Mouse (Mus musculus) liver, embryonic 14.5 days (tissue): Measurements from ENCODE around the gene Gm21983.

Experiments used
- CTCF ChIP-seq: IDR thresholded peaks from 2 replicates; pipeline ENCODE4 v1.5.1; 2016; ENCODE audit warnings: antibody characterized with exemption, low read depth, control low read depth
- EP300 ChIP-seq: IDR thresholded peaks from 2 replicates; pipeline ENCODE4 v1.6.1; 2016; ENCODE audit warnings: antibody characterized with exemption, low read depth

GRCm38 (mm10) chr7:27185986-27186385, 5.1 kb upstream of the Gm21983 start:
- TF ChIP-seq CTCF, result no peak
- no peak for TF ChIP-seq EP300
